Mouse (Mus musculus) embryonic facial prominence, embryonic 14.5 days (tissue): ENCODE results near the gene Sc5d. TPM values are rescaled to one million over a fixed set of nuclear protein-coding genes. Genes with fewer than 3 reads are reported as not detected.
A peak's percentile ranks its signal among the peaks of the same experiment; 100 is the strongest.

ENCODE experiments used
- ATAC-seq: fragments of 200-750 bp; cut with Nextera tagmentation; 2 replicates; pipeline ENCODE4 v1.8.0; 2017; ENCODE audit warnings: low read depth, moderate number of reproducible peaks, moderate TSS enrichment
- DNase-seq: peaks from one replicate; pipeline ENCODE4 v3.0.0-alpha.2; 2015; ENCODE audit warnings: low spot score
- H3K27ac ChIP-seq: fragments of 300-500 bp; sonication (generic); replicated peaks from 2 replicates; pipeline ENCODE4 v1.5.1; 2014; ENCODE audit warnings: low read depth, mild to moderate bottlenecking, low read length, moderate library complexity
- H3K27me3 ChIP-seq: fragments of 300-500 bp; sonication (generic); replicated peaks from 2 replicates; pipeline ENCODE4 v1.6.1; 2014; ENCODE audit warnings: low read length; ENCODE audit not compliant: control insufficient read depth, insufficient read depth
- H3K36me3 ChIP-seq: fragments of 300-500 bp; sonication (generic); 2 replicates; pipeline ENCODE4 v1.6.1; 2014; ENCODE audit warnings: low read length, mixed read lengths; ENCODE audit not compliant: control insufficient read depth, insufficient read depth
- H3K4me1 ChIP-seq: fragments of 300-500 bp; sonication (generic); 2 replicates; pipeline ENCODE4 v1.6.1; 2014; ENCODE audit warnings: antibody characterized with exemption, low read length; ENCODE audit not compliant: control insufficient read depth, insufficient read depth
- H3K4me2 ChIP-seq: fragments of 300-500 bp; sonication (generic); 2 replicates; pipeline ENCODE4 v1.6.1; 2014; ENCODE audit warnings: low read depth, mild to moderate bottlenecking, low read length, moderate library complexity, mixed read lengths
- H3K4me3 ChIP-seq: fragments of 300-500 bp; sonication (generic); 2 replicates; pipeline ENCODE4 v1.5.1; 2014; ENCODE audit warnings: low read depth, mild to moderate bottlenecking, low read length
- H3K9ac ChIP-seq: fragments of 300-500 bp; sonication (generic); 2 replicates; pipeline ENCODE4 v1.6.1; 2014; ENCODE audit warnings: low read depth, mild to moderate bottlenecking, low read length, moderate library complexity, mixed read lengths
- H3K9me3 ChIP-seq: fragments of 300-500 bp; sonication (generic); 2 replicates; pipeline ENCODE4 v1.6.1; 2016; ENCODE audit warnings: low read length; ENCODE audit not compliant: control insufficient read depth
- WGBS: fragments of 180-500 bp; shearing (Covaris S2); extraction: QIAGEN DNeasy Blood & Tissue Kit; methylation state at CpG from one replicate; pipeline ENCODE4 v1.1.7; 2014; 5-methylcytosine and 5-hydroxymethylcytosine counted together
- polyA plus RNA-seq: library from polyadenylated mRNA; unstranded; fragments of >200 nt; fragmentation: Nextera tagmentation; extraction: Ambion mirVana; gene quantifications from 2 replicates; pipeline ENCODE4 v1.2.1, GENCODE M21; 2014

Sc5d gene
- polyA plus RNA-seq, 1 experiment from 2014 or later = 32.3 TPM

DNA sequence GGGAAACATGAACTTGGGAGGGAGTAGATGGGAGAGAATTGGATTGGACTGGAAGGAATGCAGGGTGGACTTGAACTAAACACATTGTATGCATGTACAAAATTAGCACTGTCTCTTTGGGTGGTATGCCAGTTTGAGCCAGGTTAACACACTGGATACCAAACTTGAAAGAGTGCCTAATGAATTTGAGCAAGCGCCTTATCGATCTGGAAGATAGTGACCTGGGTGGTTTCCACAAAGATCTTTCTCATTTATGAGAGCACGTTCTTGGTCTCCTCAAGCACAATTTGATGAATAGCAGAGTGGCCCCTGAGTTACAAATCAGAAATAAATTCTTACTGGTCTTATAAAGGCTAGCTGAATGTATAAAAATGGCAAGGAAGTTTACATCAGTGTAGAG, 6.6 kb upstream of the Sc5d start:
- DNase-seq = no peak
- Histone ChIP-seq H3K27ac (no peak overlapping the region), H3K27me3 (no peaks in the 10 kb centered on the region), H3K4me3 (no peak overlapping the region), H3K4me2 (no peak overlapping the region), H3K9ac (no peak overlapping the region), H3K4me1 (no peaks in the 10 kb centered on the region), H3K9me3 (no peaks in the 10 kb centered on the region), H3K36me3 (no peaks in the 10 kb centered on the region)
- ATAC-seq = no peak
- WGBS = 97% methylated on average over 3 of the region's 3 CpGs

DNA sequence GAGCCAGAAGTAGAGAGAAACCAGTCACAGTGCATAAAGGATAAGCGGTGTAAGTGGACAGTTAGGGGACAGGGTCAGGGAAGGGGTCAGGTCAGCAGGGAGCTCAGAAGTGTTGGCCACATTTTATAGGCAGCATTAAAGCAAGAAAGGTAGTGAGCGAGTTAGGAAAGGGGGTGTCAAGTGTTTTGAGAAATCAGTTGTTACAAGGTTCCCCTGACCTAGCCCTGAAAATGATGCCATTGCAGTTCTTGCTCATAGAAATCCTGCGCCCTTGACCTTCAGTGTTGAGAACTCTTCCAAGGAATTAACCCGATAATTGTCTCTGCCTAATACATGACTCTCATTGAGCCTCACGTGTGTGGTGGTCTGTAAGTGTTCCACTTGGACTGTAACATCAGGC, 6.0 kb upstream of the Sc5d start:
- H3K9me3 ChIP-seq = no peaks in the 10 kb centered on the region
- WGBS = 85% methylated on average over 5 of the region's 5 CpGs
- H3K4me2 ChIP-seq = no peak overlapping the region
- no peaks in the 10 kb centered on the region for H3K4me1 ChIP-seq
- no peak overlapping the region for H3K4me3 ChIP-seq
- DNase-seq = no peak
- H3K27ac ChIP-seq = no peak overlapping the region
- H3K27me3 ChIP-seq = no peaks in the 10 kb centered on the region
- no peak overlapping the region for H3K9ac ChIP-seq
- no peak for ATAC-seq
- H3K36me3 ChIP-seq = no peaks in the 10 kb centered on the region

DNA sequence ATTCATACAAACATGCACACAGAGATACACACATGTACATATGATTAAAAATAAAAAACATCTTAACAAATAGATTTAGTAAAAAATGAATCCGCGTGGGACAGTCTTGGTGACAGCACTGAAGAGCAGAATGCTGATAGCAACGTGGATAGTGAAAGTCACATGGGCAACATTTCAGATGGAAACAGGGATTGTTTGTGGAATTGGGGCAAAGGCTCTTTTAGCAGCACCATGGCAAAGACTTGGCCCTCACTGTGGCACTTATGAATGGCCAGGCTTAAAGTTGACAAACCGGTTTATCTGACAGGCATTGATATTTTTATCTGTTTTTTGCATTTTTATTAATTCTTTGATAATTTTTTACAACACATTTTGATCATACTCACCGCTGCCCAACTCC, 4.3 kb upstream of the Sc5d start:
- Histone ChIP-seq H3K9ac (no peak overlapping the region), H3K36me3 (no peaks in the 10 kb centered on the region), H3K4me3 (no peak overlapping the region), H3K4me2 (no peak overlapping the region), H3K27me3 (no peaks in the 10 kb centered on the region), H3K9me3 (no peaks in the 10 kb centered on the region), H3K4me1 (no peaks in the 10 kb centered on the region; the same call in 1 of the 2 replicates), H3K27ac (no peak overlapping the region)
- no peak for DNase-seq
- 83% methylated on average over 5 of the region's 5 CpGs for WGBS
- ATAC-seq = no peak

DNA sequence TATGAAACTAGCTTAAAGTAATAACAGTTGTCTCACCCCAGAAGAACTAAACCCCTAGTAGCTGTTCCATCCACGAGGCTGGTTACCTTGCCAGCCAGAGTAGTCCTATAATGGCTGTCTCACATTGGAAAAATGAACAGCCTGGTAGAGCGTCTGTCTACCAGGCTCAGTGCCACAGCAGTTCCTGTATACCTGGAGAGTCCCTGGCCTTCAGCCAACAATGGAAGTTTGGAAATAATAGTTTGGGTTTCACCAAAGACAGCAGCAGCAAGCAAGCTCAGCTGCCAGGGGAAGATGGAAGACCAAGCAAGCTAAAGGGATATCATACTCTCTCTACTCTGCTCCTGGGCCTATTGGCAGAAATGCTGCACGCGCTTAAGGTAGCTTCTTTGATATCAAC, 1.3 kb upstream of the Sc5d start:
- Histone ChIP-seq H3K4me1 (peaks cover 4% of the 10 kb centered on the region; the same call in 1 of the 2 replicates), H3K9ac (no peak overlapping the region), H3K4me3 (no peak overlapping the region), H3K4me2 (no peak overlapping the region), H3K36me3 (no peaks in the 10 kb centered on the region; the same call in 1 of the 2 replicates), H3K9me3 (no peaks in the 10 kb centered on the region), H3K27me3 (no peaks in the 10 kb centered on the region), H3K27ac (no peak overlapping the region)
- DNase-seq (no peak), ATAC-seq (no peak)
- 89% methylated on average over 4 of the region's 4 CpGs for WGBS

DNA sequence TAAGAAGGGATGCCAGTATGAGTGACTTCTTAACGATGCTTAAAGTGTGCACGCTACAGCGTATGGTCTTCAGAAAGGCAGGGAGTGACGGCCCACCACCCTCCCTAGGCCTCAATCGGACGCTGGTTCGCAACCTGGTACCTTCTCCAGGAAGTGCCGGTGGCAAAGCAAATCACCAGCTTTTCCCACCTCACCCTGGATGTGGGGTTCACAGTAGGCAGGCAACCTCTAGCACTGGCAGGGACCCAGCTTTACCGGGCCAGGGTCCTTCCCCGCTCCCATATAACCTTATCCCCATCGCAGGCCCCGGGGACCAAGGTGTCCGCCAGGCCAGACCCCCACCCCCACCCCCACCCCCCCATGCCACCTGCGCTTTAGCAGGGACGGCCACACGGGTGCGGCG, 346 bp downstream of the Sc5d start:
- H3K9me3 ChIP-seq = no peaks in the 10 kb centered on the region
- peak overlapping the region; percentile 71 for H3K27ac ChIP-seq
- H3K4me1 ChIP-seq = peaks cover 4% of the 10 kb centered on the region; the same call in 1 of the 2 replicates
- H3K36me3 ChIP-seq = peaks cover 7% of the 10 kb centered on the region; the same call in 1 of the 2 replicates
- H3K4me3 ChIP-seq = peak overlapping the region; percentile 82
- WGBS = 0% methylated on average over 12 of the region's 18 CpGs
- ATAC-seq = peak; percentile 38
- peak overlapping the region; percentile 83 for H3K9ac ChIP-seq
- H3K27me3 ChIP-seq = no peaks in the 10 kb centered on the region
- DNase-seq = no peak
- H3K4me2 ChIP-seq = peak overlapping the region; percentile 73

DNA sequence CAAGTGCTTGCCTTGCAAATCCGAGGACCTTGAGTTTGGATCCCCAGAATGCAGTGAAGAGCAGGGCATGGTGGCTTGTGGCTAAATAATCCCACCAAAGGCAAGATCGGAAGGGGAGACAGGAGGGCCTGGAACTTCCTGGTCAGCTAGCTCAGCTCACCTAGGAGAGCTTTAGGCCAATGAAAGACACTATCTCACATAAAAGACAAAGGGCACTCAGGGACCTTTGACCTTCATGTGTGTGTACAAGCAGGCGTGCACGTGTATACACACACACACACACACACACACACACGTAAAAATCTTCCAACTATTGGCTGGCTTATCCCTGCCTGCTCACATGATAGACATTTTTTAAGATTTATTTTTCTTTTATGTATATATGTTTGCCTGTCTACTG, 3.6 kb downstream of the Sc5d start:
- ATAC-seq (no peak), DNase-seq (no peak)
- Histone ChIP-seq H3K9me3 (no peaks in the 10 kb centered on the region), H3K4me3 (no peak overlapping the region), H3K4me1 (peaks cover 4% of the 10 kb centered on the region; the same call in 1 of the 2 replicates), H3K27me3 (no peaks in the 10 kb centered on the region), H3K27ac (no peak overlapping the region), H3K4me2 (no peak overlapping the region), H3K36me3 (peaks cover 39% of the 10 kb centered on the region), H3K9ac (no peak overlapping the region)
- WGBS = 89% methylated on average over 5 of the region's 5 CpGs

DNA sequence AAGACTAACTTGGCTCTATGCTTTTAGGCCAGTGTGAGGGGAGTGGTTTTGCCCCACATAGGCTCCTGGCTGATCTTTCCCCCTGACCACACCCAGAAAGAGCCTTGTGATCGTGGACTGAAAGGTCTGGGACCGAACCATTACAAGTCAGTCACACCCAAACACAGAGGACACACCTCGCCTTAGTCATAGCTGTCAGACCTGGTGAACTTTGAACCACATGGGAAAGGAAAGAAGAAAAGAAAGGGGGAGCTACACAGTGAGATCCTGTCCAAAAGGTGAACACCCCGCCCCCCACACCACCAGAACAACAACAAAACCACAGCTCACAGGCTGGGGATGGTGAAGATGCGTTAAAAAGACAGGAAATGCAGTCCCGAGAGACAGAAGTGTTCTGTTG, 14.9 kb downstream of the Sc5d start:
- DNase-seq (no peak), ATAC-seq (no peak)
- no peak overlapping the region for H3K27ac ChIP-seq
- H3K9ac ChIP-seq = no peak overlapping the region
- H3K4me2 ChIP-seq = no peak overlapping the region
- H3K27me3 ChIP-seq = no peaks in the 10 kb centered on the region
- H3K36me3 ChIP-seq = peaks cover 23% of the 10 kb centered on the region; the same call in 1 of the 2 replicates
- 78% methylated on average over 6 of the region's 6 CpGs for WGBS
- H3K4me3 ChIP-seq = no peak overlapping the region
- no peaks in the 10 kb centered on the region for H3K4me1 ChIP-seq
- H3K9me3 ChIP-seq = no peaks in the 10 kb centered on the region

DNA sequence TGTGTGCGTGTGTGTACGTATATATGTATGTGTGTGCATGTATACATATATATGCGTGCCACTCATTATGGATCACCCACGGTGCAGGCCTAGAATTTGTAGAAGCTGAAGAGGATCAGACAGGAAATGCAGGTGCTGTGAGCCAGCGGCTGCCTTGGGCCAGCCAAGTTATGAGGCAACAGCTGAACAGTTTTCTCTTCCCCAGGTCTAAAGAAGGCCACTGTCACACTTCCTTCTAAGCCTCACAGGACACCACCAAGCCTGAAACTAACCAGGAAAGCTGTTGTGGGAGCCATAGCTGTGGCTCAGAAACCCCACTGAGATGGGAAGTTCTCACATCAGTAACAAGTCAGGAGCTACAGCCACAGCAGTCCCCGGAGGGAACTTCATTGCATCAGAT, 17.4 kb downstream of the Sc5d start:
- Histone ChIP-seq H3K9me3 (no peaks in the 10 kb centered on the region), H3K4me2 (no peak overlapping the region), H3K4me3 (no peak overlapping the region), H3K36me3 (0 out of 2 replicates have a peak, but pooled peaks cover 4% of the 10 kb centered on the region), H3K27me3 (no peaks in the 10 kb centered on the region), H3K4me1 (no peaks in the 10 kb centered on the region), H3K27ac (no peak overlapping the region), H3K9ac (no peak overlapping the region)
- ATAC-seq = no peak
- DNase-seq = no peak
- 93% methylated on average over 6 of the region's 6 CpGs for WGBS

DNA sequence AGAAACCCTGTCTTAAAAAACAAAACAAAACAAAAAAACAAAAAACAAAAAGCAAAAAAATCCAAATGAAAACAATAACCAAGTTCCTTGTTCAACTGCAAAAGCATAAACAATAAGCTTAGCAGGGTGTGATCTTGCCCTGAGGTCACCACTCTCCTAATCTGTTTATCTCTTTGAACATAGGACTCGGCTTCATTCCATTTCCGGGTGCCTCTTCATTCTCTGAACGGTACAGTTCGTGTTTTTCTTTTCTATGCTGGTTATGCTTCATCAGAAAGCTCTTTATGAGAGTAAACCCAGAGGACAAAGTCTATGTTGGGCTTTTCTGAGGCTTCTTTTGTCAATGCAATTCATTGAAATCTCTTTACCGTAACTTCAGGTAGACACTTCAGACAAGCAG, 19.9 kb downstream of the Sc5d start:
- DNase-seq = no peak
- no peak overlapping the region for H3K4me2 ChIP-seq
- H3K36me3 ChIP-seq = no peaks in the 10 kb centered on the region
- no peaks in the 10 kb centered on the region for H3K27me3 ChIP-seq
- H3K4me1 ChIP-seq = peaks cover 5% of the 10 kb centered on the region; the same call in 1 of the 2 replicates
- no peak for ATAC-seq
- no peaks in the 10 kb centered on the region for H3K9me3 ChIP-seq
- no peak overlapping the region for H3K27ac ChIP-seq
- H3K9ac ChIP-seq = no peak overlapping the region
- no peak overlapping the region for H3K4me3 ChIP-seq
- WGBS = 79% methylated on average over 5 of the region's 5 CpGs
